Mouse (Mus musculus) MEL (cell line): ENCODE measurements around the gene Adm2. TPM values are rescaled to one million over a fixed set of nuclear protein-coding genes. Genes with fewer than 3 reads are reported as not detected.

Experiments
- DNase-seq: peaks from one replicate; pipeline ENCODE4 v3.0.0; 2011; ENCODE audit warnings: low read depth, low spot score
- H3K27ac ChIP-seq: 2 replicates; pipeline ENCODE4 v1.5.1; 2012; ENCODE audit warnings: low read depth, mild to moderate bottlenecking, control low read depth, low read length, moderate library complexity; ENCODE audit not compliant: control insufficient read depth
- H3K27me3 ChIP-seq, 2 experiments: fragments of 150-350 bp in 1 of 2; sonication (generic) in 1 of 2; 2 replicates each; pipeline ENCODE4 v1.6.1; 2012; ENCODE audit warnings: low read length in 2 of 2, mild to moderate bottlenecking in 2 of 2, improper control_type of control experiment in 1 of 2, moderate library complexity in 1 of 2; ENCODE audit not compliant: insufficient read depth in 2 of 2, control insufficient read depth in 1 of 2
- H3K36me3 ChIP-seq, 2 experiments: 2 replicates each; pipeline ENCODE4 v1.6.1; 2012 to 2014; ENCODE audit warnings: low read length in 2 of 2, improper control_type of control experiment in 1 of 2, inconsistent platforms in 1 of 2, mild to moderate bottlenecking in 1 of 2; ENCODE audit not compliant: insufficient read depth in 2 of 2, control insufficient read depth in 1 of 2
- H3K4me1 ChIP-seq, 2 experiments: fragments of 150-350 bp in 1 of 2; sonication (generic) in 1 of 2; 2 replicates each; pipeline ENCODE4 v1.6.1; 2012; ENCODE audit warnings: low read length in 2 of 2, improper control_type of control experiment in 1 of 2, mild to moderate bottlenecking in 1 of 2; ENCODE audit not compliant: insufficient read depth in 2 of 2, control insufficient read depth in 1 of 2
- H3K4me3 ChIP-seq, 2 experiments: fragments of 150-350 bp in 1 of 2; sonication (generic) in 1 of 2; 2 replicates each; pipeline ENCODE4 v1.5.1; 2012; ENCODE audit warnings: low read depth in 2 of 2, low read length in 2 of 2, mild to moderate bottlenecking in 2 of 2, moderate library complexity in 2 of 2, control low read depth in 1 of 2, improper control_type of control experiment in 1 of 2; ENCODE audit not compliant: control insufficient read depth in 1 of 2, insufficient read depth in 1 of 2
- H3K79me2 ChIP-seq: 2 replicates; pipeline ENCODE4 v1.6.1; 2012; ENCODE audit warnings: mild to moderate bottlenecking, low read length, moderate library complexity; ENCODE audit not compliant: control insufficient read depth, poor library complexity, insufficient read depth
- H3K9ac ChIP-seq: 2 replicates; pipeline ENCODE4 v1.6.1; 2012; ENCODE audit warnings: low read depth, mild to moderate bottlenecking, control low read depth, low read length, moderate library complexity; ENCODE audit not compliant: control insufficient read depth, poor library complexity, severe bottlenecking
- H3K9me3 ChIP-seq: fragments of 150-350 bp; sonication (generic); replicated peaks from 2 replicates; pipeline ENCODE4 v1.6.1; 2012; ENCODE audit warnings: mild to moderate bottlenecking, low read length, improper control_type of control experiment, moderate library complexity; ENCODE audit not compliant: insufficient read depth
- CHD1 ChIP-seq: IDR thresholded peaks from 2 replicates; pipeline ENCODE4 v1.6.1; 2012; ENCODE audit warnings: low read depth, mild to moderate bottlenecking, inconsistent platforms, low read length, improper control_type of control experiment
- CHD2 ChIP-seq: IDR thresholded peaks from 2 replicates; pipeline ENCODE4 v1.6.1; 2011; ENCODE audit warnings: low read length, improper control_type of control experiment
- CTCF ChIP-seq, 3 experiments: IDR thresholded peaks in 2 of 3; conservative IDR thresholded peaks in 1 of 3; 2 replicates each; pipeline ENCODE4 v1.5.1; 2011 to 2012; ENCODE audit warnings: low read length in 3 of 3, low read depth in 2 of 3, mild to moderate bottlenecking in 2 of 3, improper control_type of control experiment in 1 of 3, inconsistent platforms in 1 of 3, mixed read lengths in 1 of 3, moderate library complexity in 1 of 3; ENCODE audit not compliant: control insufficient read depth in 1 of 3, insufficient read depth in 1 of 3, poor library complexity in 1 of 3, severe bottlenecking in 1 of 3
- E2F4 ChIP-seq: IDR thresholded peaks from 2 replicates; pipeline ENCODE4 v1.6.1; 2011; ENCODE audit warnings: low read depth, low read length, improper control_type of control experiment, borderline replicate concordance
- ELF1 ChIP-seq: IDR thresholded peaks from 2 replicates; pipeline ENCODE4 v1.6.1; 2014; ENCODE audit warnings: low read depth, mild to moderate bottlenecking, inconsistent platforms, low read length, improper control_type of control experiment, moderate library complexity
- EP300 ChIP-seq, 2 experiments: IDR thresholded peaks; 2 replicates each; pipeline ENCODE4 v1.6.1; 2011; ENCODE audit warnings: improper control_type of control experiment in 2 of 2, low read length in 2 of 2, low read depth in 1 of 2, mild to moderate bottlenecking in 1 of 2
- ETS1 ChIP-seq: IDR thresholded peaks from 2 replicates; pipeline ENCODE4 v1.6.1; 2012; ENCODE audit warnings: low read depth, mild to moderate bottlenecking, inconsistent platforms, low read length, improper control_type of control experiment, moderate library complexity
- GATA1 ChIP-seq: IDR thresholded peaks from 2 replicates; pipeline ENCODE4 v1.6.1; 2011; ENCODE audit warnings: low read depth, low read length, improper control_type of control experiment
- HCFC1 ChIP-seq: IDR thresholded peaks from 2 replicates; pipeline ENCODE4 v1.6.1; 2012; ENCODE audit warnings: low read depth, mild to moderate bottlenecking, inconsistent platforms, low read length, improper control_type of control experiment, moderate library complexity
- JUND ChIP-seq: IDR thresholded peaks from 2 replicates; pipeline ENCODE4 v1.6.1; 2011; ENCODE audit warnings: low read depth, mild to moderate bottlenecking, improper control_type of control experiment, low read length
- MAFK ChIP-seq: IDR thresholded peaks from 2 replicates; pipeline ENCODE4 v1.6.1; 2011; ENCODE audit warnings: low read depth, mild to moderate bottlenecking, low read length, improper control_type of control experiment, borderline replicate concordance
- MAX ChIP-seq: IDR thresholded peaks from 2 replicates; pipeline ENCODE4 v1.6.1; 2011; ENCODE audit warnings: low read length, improper control_type of control experiment
- MAZ ChIP-seq: IDR thresholded peaks from 2 replicates; pipeline ENCODE4 v1.6.1; 2012; ENCODE audit warnings: low read depth, mild to moderate bottlenecking, inconsistent platforms, low read length, improper control_type of control experiment
- MEF2A ChIP-seq: IDR thresholded peaks from 2 replicates; pipeline ENCODE4 v1.6.1; 2014; ENCODE audit warnings: low read depth, mild to moderate bottlenecking, inconsistent platforms, low read length, improper control_type of control experiment; ENCODE audit not compliant: poor library complexity, insufficient replicate concordance, severe bottlenecking; ENCODE audit errors: extremely low read depth
- MXI1 ChIP-seq: IDR thresholded peaks from 2 replicates; pipeline ENCODE4 v1.6.1; 2011; ENCODE audit warnings: mild to moderate bottlenecking, low read depth, low read length, improper control_type of control experiment
- MYC ChIP-seq: IDR thresholded peaks from 2 replicates; pipeline ENCODE4 v1.6.1; 2011; ENCODE audit warnings: low read depth, mild to moderate bottlenecking, low read length, improper control_type of control experiment, moderate library complexity
- NRF1 ChIP-seq: IDR thresholded peaks from 2 replicates; pipeline ENCODE4 v1.6.1; 2014; ENCODE audit warnings: low read depth, mild to moderate bottlenecking, inconsistent platforms, low read length, improper control_type of control experiment, moderate library complexity; ENCODE audit not compliant: poor library complexity, insufficient read depth, severe bottlenecking
- POLR2A ChIP-seq, 2 experiments: IDR thresholded peaks; 2 replicates each; pipeline ENCODE4 v1.6.1; 2011 to 2012; ENCODE audit warnings: low read length in 2 of 2, mild to moderate bottlenecking in 2 of 2, control low read depth in 1 of 2, improper control_type of control experiment in 1 of 2, low read depth in 1 of 2, moderate library complexity in 1 of 2; ENCODE audit not compliant: control insufficient read depth in 1 of 2, insufficient read depth in 1 of 2, poor library complexity in 1 of 2
- POLR2AphosphoS2 ChIP-seq: IDR thresholded peaks from 2 replicates; pipeline ENCODE4 v1.6.1; 2011; ENCODE audit warnings: low read length, improper control_type of control experiment
- POLR2AphosphoS5 ChIP-seq: IDR thresholded peaks from 2 replicates; pipeline ENCODE4 v1.6.1; 2012; ENCODE audit warnings: low read depth, borderline replicate concordance, mild to moderate bottlenecking, inconsistent platforms, low read length, moderate library complexity, mixed read lengths
- RAD21 ChIP-seq: IDR thresholded peaks from 2 replicates; pipeline ENCODE4 v1.6.1; 2011; ENCODE audit warnings: mild to moderate bottlenecking, low read depth, low read length, improper control_type of control experiment
- RCOR1 ChIP-seq: IDR thresholded peaks from 2 replicates; pipeline ENCODE4 v1.6.1; 2012; ENCODE audit warnings: low read depth, mild to moderate bottlenecking, inconsistent platforms, low read length, improper control_type of control experiment
- SMC3 ChIP-seq: IDR thresholded peaks from 2 replicates; pipeline ENCODE4 v1.6.1; 2011; ENCODE audit warnings: low read depth, low read length, improper control_type of control experiment
- TBP ChIP-seq: IDR thresholded peaks from 2 replicates; pipeline ENCODE4 v1.8.0; 2011; ENCODE audit warnings: low read depth, low read length, improper control_type of control experiment
- TCF12 ChIP-seq: IDR thresholded peaks from 2 replicates; pipeline ENCODE4 v1.6.1; 2014; ENCODE audit warnings: low read depth, mild to moderate bottlenecking, inconsistent platforms, low read length, improper control_type of control experiment, moderate library complexity
- UBTF ChIP-seq: IDR thresholded peaks from 2 replicates; pipeline ENCODE4 v1.6.1; 2012; ENCODE audit warnings: low read depth, mild to moderate bottlenecking, inconsistent platforms, low read length, improper control_type of control experiment, moderate library complexity, borderline replicate concordance; ENCODE audit not compliant: insufficient read depth
- USF1 ChIP-seq: IDR thresholded peaks from 2 replicates; pipeline ENCODE4 v1.6.1; 2014; ENCODE audit warnings: low read depth, mild to moderate bottlenecking, inconsistent platforms, low read length, improper control_type of control experiment, moderate library complexity
- USF2 ChIP-seq, 2 experiments: IDR thresholded peaks; 2 replicates each; pipeline ENCODE4 v1.6.1; 2011 to 2012; ENCODE audit warnings: improper control_type of control experiment in 2 of 2, low read length in 2 of 2, borderline replicate concordance in 1 of 2, inconsistent platforms in 1 of 2, low read depth in 1 of 2, mild to moderate bottlenecking in 1 of 2; ENCODE audit not compliant: insufficient read depth in 1 of 2
- ZC3H11A ChIP-seq: IDR thresholded peaks from 2 replicates; pipeline ENCODE4 v1.6.1; 2012; ENCODE audit warnings: low read depth, mild to moderate bottlenecking, inconsistent platforms, low read length, improper control_type of control experiment
- ZKSCAN1 ChIP-seq: IDR thresholded peaks from 2 replicates; pipeline ENCODE4 v1.6.1; 2012; ENCODE audit warnings: low read depth, mild to moderate bottlenecking, inconsistent platforms, low read length, improper control_type of control experiment, moderate library complexity
- ZNF384 ChIP-seq: IDR thresholded peaks from 2 replicates; pipeline ENCODE4 v1.6.1; 2012; ENCODE audit warnings: low read depth, mild to moderate bottlenecking, inconsistent platforms, low read length, improper control_type of control experiment
- polyA plus RNA-seq, 2 experiments: library from polyadenylated mRNA; stranded (reverse) in 1 of 2; unstranded in 1 of 2; fragments of >175 nt in 1 of 2; fragments of >200 nt in 1 of 2; gene quantifications; 2 replicates each; pipeline versions ENCODE4 v1.2.1 to v1.2.4; 2012; ENCODE audit warnings: low replicate concordance in 2 of 2, low read depth in 1 of 2; ENCODE audit not compliant: insufficient read length in 2 of 2, insufficient read depth in 1 of 2, missing spikeins in 1 of 2
- total RNA-seq: library from RNA; depleted of rRNA; stranded (reverse); fragments of 300-350 nt; gene quantifications from 2 replicates; pipeline ENCODE4 v1.2.3, GENCODE M21; 2012

Adm2 gene
- total and polyA plus RNA-seq, 3 experiments: 1.4 to 18.2 TPM; not detected in 1

DNA sequence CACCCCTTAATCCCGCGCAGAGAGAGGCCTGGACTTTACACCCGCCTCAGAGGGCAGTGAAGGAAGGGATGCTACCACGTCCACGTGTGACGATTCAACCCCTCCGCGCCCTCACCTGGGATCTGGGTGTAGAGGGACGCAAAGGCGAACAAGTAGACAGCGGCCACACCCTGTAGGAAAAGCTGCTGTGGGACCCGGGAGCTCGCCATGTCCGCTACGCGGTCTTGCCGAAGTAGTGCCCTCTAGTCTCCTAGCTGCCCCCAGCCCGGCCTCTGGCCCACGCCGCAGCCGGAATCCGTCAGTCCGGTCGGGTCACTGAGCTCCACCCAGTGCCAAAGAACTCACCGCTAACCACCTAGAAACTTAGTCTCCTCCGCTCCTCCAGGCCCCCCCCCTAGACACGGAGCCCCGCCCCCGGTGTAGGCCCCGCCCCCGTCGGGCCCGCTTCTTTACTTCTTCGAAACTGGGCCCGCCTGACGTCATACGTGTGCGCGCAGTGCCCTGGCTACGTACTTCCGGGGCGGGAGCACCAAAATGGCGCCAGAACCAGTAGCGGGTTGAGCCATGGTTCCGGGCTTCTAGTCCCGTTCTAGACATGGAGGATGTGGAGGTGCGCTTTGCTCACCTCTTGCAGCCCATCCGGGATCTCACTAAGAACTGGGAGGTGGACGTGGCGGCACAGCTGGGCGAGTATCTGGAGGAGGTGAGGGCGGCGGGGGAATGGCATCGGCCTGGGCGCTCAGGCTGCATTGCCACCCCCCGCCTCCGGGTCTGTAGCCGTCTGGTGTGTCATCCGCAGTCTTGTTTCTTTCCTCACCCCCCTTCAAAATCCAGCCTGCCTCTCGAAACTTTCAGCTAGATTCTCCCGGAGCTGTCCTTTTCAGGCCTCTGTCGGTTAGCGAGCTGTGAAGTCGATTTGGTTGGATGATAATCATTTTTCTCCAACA, 33.0 kb downstream of the Adm2 start, which contains the start of the genes Lmf2 and Ncaph2 (continued):
- TF ChIP-seq MAZ: peak; percentile 80; the same call in 1 of the 2 replicates
- TF ChIP-seq JUND: no peak
- TF ChIP-seq ELF1: peak; percentile 76
- TF ChIP-seq POLR2AphosphoS2: 0 out of 2 replicates have a peak, but pooled peaks have one; percentile 37
- peak; percentile 48; the same call in 1 of the 2 replicates for TF ChIP-seq E2F4
- peak; percentile 90 for TF ChIP-seq HCFC1
- no peak; the same call in none of the 2 replicates for TF ChIP-seq ETS1
- TF ChIP-seq, all 39 proteins: peak for 15

GRCm38 (mm10) chr15:89356372-89356771, 33.9 kb downstream of the Adm2 start:
- Histone ChIP-seq H3K4me1 (peaks cover 21% of the 10 kb centered on the region in 2 experiments), H3K27ac (peak overlapping the region; percentile 89), H3K36me3 (peaks cover 5 to 28% of the 10 kb centered on the region in 2 experiments), H3K4me3 (peak overlapping the region; percentile 88 to 97), H3K79me2 (peaks cover 49% of the 10 kb centered on the region), H3K9ac (peak overlapping the region; percentile 96), H3K27me3 (no peaks in the 10 kb centered on the region), H3K9me3 (no peaks in the 10 kb centered on the region)
- DNase-seq: peak; percentile 97
- TF ChIP-seq USF2 (IDR thresholded peaks at IDR 0.05; ENCODE audit: borderline replicate concordance in 1 of 2, insufficient read depth in 1 of 2, low read depth in 1 of 2, low read length in 2 of 2): no peak
- TF ChIP-seq CHD1: no peak
- no peak for TF ChIP-seq RAD21
- TF ChIP-seq TBP: peak; percentile 53; the same call in 1 of the 2 replicates
- TF ChIP-seq JUND: no peak
- TF ChIP-seq EP300 (IDR thresholded peaks at IDR 0.05; ENCODE audit: low read depth in 1 of 2, low read length in 2 of 2): peak in 1 of 2 experiments; percentile 20; a peak in 1 of 4 replicates
- peak in 1 of 2 experiments; percentile 36; a peak in 2 of 4 replicates for TF ChIP-seq POLR2A (IDR thresholded peaks at IDR 0.05; ENCODE audit: control insufficient read depth in 1 of 2, insufficient read depth in 1 of 2, low read depth in 1 of 2, low read length in 2 of 2, poor library complexity in 1 of 2)
- TF ChIP-seq ZNF384: peak; percentile 95
- peak; percentile 56 for TF ChIP-seq CHD2
- TF ChIP-seq POLR2AphosphoS5: no peak
- no peak for TF ChIP-seq MEF2A
- TF ChIP-seq TCF12: 0 out of 2 replicates have a peak, but pooled peaks have one; percentile 34
- no peak for TF ChIP-seq MAFK
- TF ChIP-seq MXI1: peak; percentile 76
- no peak for TF ChIP-seq USF1
- TF ChIP-seq SMC3: no peak
- no peak for TF ChIP-seq ELF1
- TF ChIP-seq UBTF: no peak
- no peak for TF ChIP-seq NRF1
- TF ChIP-seq ZKSCAN1: no peak
- no peak for TF ChIP-seq GATA1
- no peak for TF ChIP-seq MYC
- no peak for TF ChIP-seq E2F4
- TF ChIP-seq HCFC1: peak; percentile 74
- peak; percentile 51; the same call in 1 of the 2 replicates for TF ChIP-seq MAZ
- TF ChIP-seq MAX: peak; percentile 49
- TF ChIP-seq ZC3H11A: no peak
- no peak for TF ChIP-seq CTCF (IDR thresholded peaks at IDR 0.05 in 2 of 3, conservative IDR thresholded peaks at IDR 0.05 in 1 of 3; ENCODE audit: control insufficient read depth in 1 of 3, insufficient read depth in 1 of 3, low read depth in 2 of 3, low read length in 3 of 3, poor library complexity in 1 of 3, severe bottlenecking in 1 of 3)
- no peak for TF ChIP-seq RCOR1
